Comparison of ENCODE assay signal across 27 mouse cellular contexts in genomic region chr16:35006251-35006650, GRCm38 (mm10). TPM values are rescaled to one million over a fixed set of nuclear protein-coding genes. Genes with fewer than 3 reads are reported as not detected.
DNase-seq lines count a peak whose midpoint lies in the region; ATAC-seq lines count a peak whose summit lies in the region.
"Had no signal": no experiment of that assay in that cellular context is flagged by ENCODE, and none has a peak within 500 bp of the region (broad histone marks: within the 10 kb centered on the region; RNA-seq: fewer than 3 reads in every experiment).

No protein-coding gene starts in this region.

- no peak overlapping the region for H3K4me3 ChIP-seq in kidney, embryonic 16.5 days (ENCODE audit: low read length)
- H3K4me3 ChIP-seq in brown adipose tissue, adult 24 weeks (ENCODE audit: insufficient read depth, low read depth, low read length) = no peak overlapping the region
- H3K4me3 ChIP-seq: embryonic facial prominence, embryonic 10.5 days; embryonic facial prominence, embryonic 13.5 days; erythroblast, embryonic 14.5 days; forebrain, embryonic 12.5 days; forebrain, embryonic 15.5 days; heart, embryonic 12.5 days; heart, embryonic 15.5 days; hindbrain, embryonic 10.5 days; hindbrain, embryonic 13.5 days had no signal

- no peak overlapping the region for H3K27ac ChIP-seq in kidney, embryonic 16.5 days (ENCODE audit: low read length)
- H3K27ac ChIP-seq in brown adipose tissue, adult 24 weeks (replicated peaks; ENCODE audit: low read depth, low read length) = peak overlapping the region; percentile 66
- H3K27ac ChIP-seq: embryonic facial prominence, embryonic 10.5 days; embryonic facial prominence, embryonic 13.5 days; forebrain, embryonic 12.5 days; forebrain, embryonic 15.5 days; heart, embryonic 15.5 days; hindbrain, embryonic 10.5 days; hindbrain, embryonic 13.5 days had no signal

- H3K36me3 ChIP-seq in kidney, embryonic 16.5 days (ENCODE audit: insufficient read depth, low read length) = no peaks in the 10 kb centered on the region
- H3K36me3 ChIP-seq: embryonic facial prominence, embryonic 10.5 days; embryonic facial prominence, embryonic 13.5 days; forebrain, embryonic 12.5 days; forebrain, embryonic 15.5 days; heart, embryonic 12.5 days; heart, embryonic 15.5 days; hindbrain, embryonic 10.5 days; hindbrain, embryonic 13.5 days had no signal

- peaks cover 3% of the 10 kb centered on the region; the same call in 1 of the 2 replicates for H3K4me1 ChIP-seq in kidney, embryonic 16.5 days (ENCODE audit: insufficient read depth, low read length)
- peaks cover 6% of the 10 kb centered on the region for H3K4me1 ChIP-seq in brown adipose tissue, adult 24 weeks (ENCODE audit: control insufficient read depth, insufficient read depth, insufficient read length, low read length)

- no peak overlapping the region for H3K4me2 ChIP-seq in kidney, embryonic 16.5 days (replicated peaks; ENCODE audit: low read depth, low read length)
- H3K4me2 ChIP-seq: embryonic facial prominence, embryonic 13.5 days; forebrain, embryonic 12.5 days; forebrain, embryonic 15.5 days; heart, embryonic 12.5 days; heart, embryonic 15.5 days; hindbrain, embryonic 13.5 days had no signal

- 78% methylated on average over 5 of the region's 5 CpGs for WGBS in kidney, embryonic 16.5 days

- DNase-seq in kidney, adult 18-20 months = peak; percentile 49
- peak; percentile 84 for DNase-seq in kidney, adult 9 months
- no peak for DNase-seq in kidney, postnatal 10 days
- peak; percentile 94 for DNase-seq in adipocyte (ENCODE audit: low spot score)
- DNase-seq: adrenal gland, postnatal 10 days; cerebellum, adult 11-12 months; cerebellum, adult 8-10 months; cerebellum, postnatal 10 days; cerebellum, postnatal 36 days; embryo, embryonic 11 days; gastrocnemius, postnatal 25 days; heart, adult 18-20 months; heart, postnatal 10 days; heart, postnatal 36 days had no signal

- H3K27me3 ChIP-seq in kidney, embryonic 16.5 days (ENCODE audit: insufficient read depth, low read length) = no peaks in the 10 kb centered on the region
- H3K27me3 ChIP-seq: embryonic facial prominence, embryonic 13.5 days; forebrain, embryonic 15.5 days; heart, embryonic 15.5 days had no signal

- no peaks in the 10 kb centered on the region for H3K9me3 ChIP-seq in kidney, embryonic 16.5 days (ENCODE audit: low read length)
- H3K9me3 ChIP-seq: embryonic facial prominence, embryonic 10.5 days; embryonic facial prominence, embryonic 13.5 days; forebrain, embryonic 12.5 days; forebrain, embryonic 15.5 days; heart, embryonic 12.5 days; heart, embryonic 15.5 days; hindbrain, embryonic 10.5 days; hindbrain, embryonic 13.5 days had no signal

- H3K9ac ChIP-seq in kidney, embryonic 16.5 days (replicated peaks; ENCODE audit: low read length) = no peak overlapping the region
- H3K9ac ChIP-seq: embryonic facial prominence, embryonic 13.5 days; forebrain, embryonic 12.5 days; forebrain, embryonic 15.5 days; heart, embryonic 12.5 days; heart, embryonic 15.5 days; hindbrain, embryonic 13.5 days had no signal

- ATAC-seq in kidney, embryonic 16.5 days (ENCODE audit: low FRiP score, low TSS enrichment) = no peak
- ATAC-seq: CD4-positive, CD25-positive, alpha-beta regulatory T cell, adult 4 months; forebrain, embryonic 15.5 days; hindbrain, embryonic 16.5 days had no signal

RNA-seq across cellular contexts. Expression of gene Hacd2, which starts 16.0 kb away (rescaled TPM):
- 99.9 and 111 TPM in 2 replicates for polyA plus RNA-seq in kidney, embryonic 16.5 days (2015; fragmentation: Nextera tagmentation; extraction: Ambion mirVana)
- polyA plus RNA-seq in brown adipose tissue, adult 24 weeks (2012; ENCODE audit: insufficient read depth, insufficient read length, missing spikeins) = 171 and 187 TPM in 2 replicates
